Mouse (Mus musculus) CD4-positive, CD25-positive, alpha-beta regulatory T cell, adult 4 months (primary cell): ENCODE results near the gene Mbip. TPM values are rescaled to one million over a fixed set of nuclear protein-coding genes. Genes with fewer than 3 reads are reported as not detected.

Source experiments
- ATAC-seq: one replicate; pipeline ENCODE4 v1.8.0; 2017
- polyA plus RNA-seq, 2 experiments: library from polyadenylated mRNA; unstranded; fragments of 100-300 nt; shearing (Covaris generic); gene quantifications; one replicate each; pipeline ENCODE4 v1.2.1; 2017

Gene Mbip
- polyA plus RNA-seq, 2 experiments from 2014 or later = 39.5 to 40.5 TPM

- ATAC-seq = no peak
Observed at GRCm38 (mm10) chr12:56288548-56288947, 57.1 kb downstream of the Mbip start.

DNA sequence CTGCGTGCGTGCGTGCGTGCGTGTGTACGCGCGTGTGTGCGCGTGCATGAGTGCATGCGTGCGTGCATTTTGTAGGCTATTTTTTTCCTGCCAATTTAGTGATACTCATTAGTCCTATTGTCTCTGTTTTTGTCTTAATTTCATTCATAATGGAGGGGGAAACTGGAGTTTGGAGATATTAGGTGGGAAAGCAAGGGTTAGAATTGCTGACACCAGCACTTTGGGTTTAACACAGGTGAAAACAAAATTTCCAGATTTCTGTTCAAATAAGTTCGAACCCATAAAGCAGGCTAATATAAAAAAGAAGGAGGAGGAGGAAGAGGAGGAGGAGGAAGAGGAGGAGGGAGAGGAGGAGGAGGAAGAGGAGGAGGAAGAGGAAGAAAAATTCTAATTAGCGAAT, 58.9 kb downstream of the Mbip start:
- no peak for ATAC-seq

GRCm38 (mm10) chr12:56284210-56284609, 61.5 kb downstream of the Mbip start:
- ATAC-seq = no peak

DNA sequence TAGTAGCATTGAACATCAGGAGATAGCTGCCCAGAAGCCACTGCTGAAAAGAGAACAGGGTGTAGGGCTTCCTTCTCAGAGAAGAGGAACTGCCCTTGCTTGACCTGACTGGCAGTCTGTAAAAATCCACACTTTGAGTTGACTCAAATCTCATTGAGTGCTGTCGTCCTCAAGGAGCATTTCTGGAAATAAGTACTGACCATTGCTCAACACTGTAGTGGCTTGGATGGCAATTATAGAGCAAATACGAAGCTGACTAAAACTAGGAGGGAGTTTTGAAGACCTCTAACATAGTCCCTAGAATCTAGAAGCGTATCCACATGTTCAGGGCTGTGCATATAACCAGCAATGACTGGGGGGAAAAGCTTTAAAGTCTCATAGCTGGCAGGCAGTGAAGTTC, 64.0 kb downstream of the Mbip start:
- ATAC-seq = no peak

Other genes with a start within 250 kb of the Mbip start
- gene Nkx2-1, start 191.0 kb upstream of the Mbip start, polyA plus RNA-seq = not detected